Mouse (Mus musculus): ENCODE measurements around the gene Mtus2. TPM values are rescaled to one million over a fixed set of nuclear protein-coding genes. Genes with fewer than 3 reads are reported as not detected.

The Mtus2 gene
- polyA plus RNA-seq, 1 experiment = 0.80 TPM

DNA sequence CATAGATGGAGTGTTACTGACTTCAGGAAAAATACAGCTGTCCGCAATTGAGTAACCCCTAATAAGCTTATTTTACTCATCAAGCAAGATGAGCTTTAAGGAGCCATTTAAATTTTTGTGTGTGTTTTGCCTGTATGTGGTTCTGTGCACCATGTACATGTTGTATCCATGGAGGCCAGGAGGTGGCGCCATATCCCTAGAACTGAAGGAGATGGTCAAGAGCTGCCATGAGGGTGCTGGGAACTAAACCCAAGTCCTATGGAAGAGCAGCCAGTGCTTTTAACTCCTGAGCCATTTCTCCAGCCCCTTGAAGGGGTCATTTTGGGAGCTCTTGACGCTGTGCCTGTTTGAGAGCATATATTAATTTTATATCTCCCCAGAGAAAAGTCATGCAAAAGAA, 122.6 kb downstream of the Mtus2 start:
- no peak for DNase-seq
- no peaks in the 10 kb centered on the region for H3K36me3 ChIP-seq (ENCODE audit: control insufficient read depth, insufficient read depth, low read length)
- H3K27me3 ChIP-seq (replicated peaks; ENCODE audit: control insufficient read depth, insufficient read depth, low read length) = no peaks in the 10 kb centered on the region
- WGBS = 80% methylated on average over 3 of the region's 3 CpGs
- no peak overlapping the region for H3K27ac ChIP-seq (ENCODE audit: insufficient read depth, low read depth, low read length)
- no peaks in the 10 kb centered on the region for H3K4me1 ChIP-seq (ENCODE audit: control insufficient read depth, insufficient read depth, low read length)
- TF ChIP-seq POLR2A (IDR thresholded peaks at IDR 0.05; ENCODE audit: low read depth, low read length) (no peak), CTCF (conservative IDR thresholded peaks at IDR 0.05; ENCODE audit: insufficient read depth, insufficient read length, low read depth, low read length) (no peak)
- H3K4me3 ChIP-seq (ENCODE audit: insufficient read depth, low read depth, low read length) = no peak overlapping the region

DNA sequence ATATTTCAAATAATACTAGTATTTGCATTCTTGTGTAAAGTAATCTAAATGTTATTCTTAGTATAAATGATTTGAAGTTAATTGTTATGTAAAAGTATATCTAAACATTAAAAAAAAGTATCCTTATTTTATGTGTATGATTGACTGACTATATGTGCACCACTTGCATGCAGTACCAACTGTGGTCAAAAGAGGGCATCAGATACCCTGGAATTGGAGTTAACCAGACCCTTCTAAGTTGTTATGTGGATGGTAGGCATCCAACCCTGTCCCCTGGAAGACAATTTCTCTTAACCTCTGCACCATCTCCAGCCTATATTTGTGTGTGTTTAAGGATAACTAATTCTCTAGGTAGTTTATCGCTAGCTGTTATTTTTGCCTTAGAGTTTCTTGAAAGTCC, 126.4 kb downstream of the Mtus2 start:
- no peak overlapping the region for H3K27ac ChIP-seq (ENCODE audit: insufficient read depth, low read depth, low read length)
- no peaks in the 10 kb centered on the region for H3K27me3 ChIP-seq (replicated peaks; ENCODE audit: control insufficient read depth, insufficient read depth, low read length)
- no peak overlapping the region for H3K4me3 ChIP-seq (ENCODE audit: insufficient read depth, low read depth, low read length)
- no peak for DNase-seq
- H3K36me3 ChIP-seq (ENCODE audit: control insufficient read depth, insufficient read depth, low read length) = no peaks in the 10 kb centered on the region
- TF ChIP-seq POLR2A (IDR thresholded peaks at IDR 0.05; ENCODE audit: low read depth, low read length) (no peak), CTCF (conservative IDR thresholded peaks at IDR 0.05; ENCODE audit: insufficient read depth, insufficient read length, low read depth, low read length) (no peak)
- 100% methylated on average over 1 of the region's 1 CpGs for WGBS
- H3K4me1 ChIP-seq (ENCODE audit: control insufficient read depth, insufficient read depth, low read length) = no peaks in the 10 kb centered on the region

DNA sequence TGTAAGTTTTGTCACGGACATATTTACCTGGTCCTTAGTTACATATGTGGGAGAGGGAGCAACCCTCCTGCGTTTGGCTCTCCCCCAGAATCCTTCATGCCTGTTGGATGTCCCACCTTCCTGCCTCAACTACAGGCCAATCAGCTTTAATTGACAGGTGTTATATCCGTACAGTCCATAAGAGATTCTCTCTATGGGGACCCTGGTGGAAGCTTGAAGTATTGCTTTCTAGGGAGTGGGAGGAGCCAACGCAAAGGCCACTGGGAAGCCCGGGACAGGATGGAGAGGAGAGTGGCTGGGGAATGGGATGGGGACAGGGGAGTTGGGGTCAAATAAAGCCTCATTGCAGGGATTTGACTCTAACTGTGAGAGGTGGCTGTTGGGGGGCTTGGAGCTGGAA, 127.6 kb downstream of the Mtus2 start:
- no peak for TF ChIP-seq POLR2A (IDR thresholded peaks at IDR 0.05; ENCODE audit: low read depth, low read length)
- TF ChIP-seq CTCF (conservative IDR thresholded peaks at IDR 0.05; ENCODE audit: insufficient read depth, insufficient read length, low read depth, low read length) = no peak
- no peak for DNase-seq
- no peaks in the 10 kb centered on the region for H3K4me1 ChIP-seq (ENCODE audit: control insufficient read depth, insufficient read depth, low read length)
- WGBS = 85% methylated on average over 5 of the region's 5 CpGs
- no peak overlapping the region for H3K4me3 ChIP-seq (ENCODE audit: insufficient read depth, low read depth, low read length)
- H3K27ac ChIP-seq (ENCODE audit: insufficient read depth, low read depth, low read length) = no peak overlapping the region
- no peaks in the 10 kb centered on the region for H3K36me3 ChIP-seq (ENCODE audit: control insufficient read depth, insufficient read depth, low read length)
- H3K27me3 ChIP-seq (replicated peaks; ENCODE audit: control insufficient read depth, insufficient read depth, low read length) = no peaks in the 10 kb centered on the region

DNA sequence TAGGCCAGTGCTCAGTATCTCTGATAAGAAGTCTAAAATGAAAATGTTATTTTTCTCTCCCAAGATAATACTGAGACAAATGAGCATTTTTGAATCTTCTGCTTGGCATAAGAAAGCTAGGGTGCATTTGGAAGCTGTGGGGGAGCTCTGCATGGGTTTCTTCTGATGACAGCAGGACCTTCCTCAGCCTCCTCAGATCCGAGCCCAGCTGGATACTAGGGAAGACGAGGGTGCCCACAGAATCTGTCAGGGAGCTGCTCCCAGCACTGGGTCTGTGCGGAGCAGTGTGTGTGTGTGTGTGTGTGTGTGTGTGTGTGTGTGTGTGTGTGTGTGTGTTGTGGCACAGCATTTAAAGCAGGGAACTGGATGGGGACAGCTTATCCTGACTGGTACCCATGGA, 130.7 kb downstream of the Mtus2 start:
- no peaks in the 10 kb centered on the region for H3K27me3 ChIP-seq (replicated peaks; ENCODE audit: control insufficient read depth, insufficient read depth, low read length)
- DNase-seq = no peak
- 81% methylated on average over 3 of the region's 3 CpGs for WGBS
- TF ChIP-seq CTCF (conservative IDR thresholded peaks at IDR 0.05; ENCODE audit: insufficient read depth, insufficient read length, low read depth, low read length) (no peak), POLR2A (IDR thresholded peaks at IDR 0.05; ENCODE audit: low read depth, low read length) (no peak)
- H3K36me3 ChIP-seq (ENCODE audit: control insufficient read depth, insufficient read depth, low read length) = no peaks in the 10 kb centered on the region
- H3K4me1 ChIP-seq (ENCODE audit: control insufficient read depth, insufficient read depth, low read length) = no peaks in the 10 kb centered on the region
- no peak overlapping the region for H3K4me3 ChIP-seq (ENCODE audit: insufficient read depth, low read depth, low read length)
- H3K27ac ChIP-seq (ENCODE audit: insufficient read depth, low read depth, low read length) = no peak overlapping the region

GRCm38 (mm10) chr5:148090191-148090821, 133.2 kb downstream of the Mtus2 start:
- TF ChIP-seq CTCF (conservative IDR thresholded peaks at IDR 0.05; ENCODE audit: insufficient read depth, insufficient read length, low read depth, low read length) = no peak
- no peak for TF ChIP-seq POLR2A (IDR thresholded peaks at IDR 0.05; ENCODE audit: low read depth, low read length)
- Histone ChIP-seq H3K27ac (ENCODE audit: insufficient read depth, low read depth, low read length) (no peak overlapping the region), H3K4me3 (ENCODE audit: insufficient read depth, low read depth, low read length) (no peak overlapping the region), H3K4me1 (ENCODE audit: control insufficient read depth, insufficient read depth, low read length) (no peaks in the 10 kb centered on the region), H3K36me3 (ENCODE audit: control insufficient read depth, insufficient read depth, low read length) (no peaks in the 10 kb centered on the region), H3K27me3 (replicated peaks; ENCODE audit: control insufficient read depth, insufficient read depth, low read length) (no peaks in the 10 kb centered on the region)
- no peak for DNase-seq
- WGBS = 57% methylated on average over 11 of the region's 11 CpGs

- DNase-seq = no peak
- H3K27ac ChIP-seq (ENCODE audit: insufficient read depth, low read depth, low read length) = no peak overlapping the region
- no peaks in the 10 kb centered on the region for H3K36me3 ChIP-seq (ENCODE audit: control insufficient read depth, insufficient read depth, low read length)
- no peaks in the 10 kb centered on the region for H3K27me3 ChIP-seq (replicated peaks; ENCODE audit: control insufficient read depth, insufficient read depth, low read length)
- TF ChIP-seq CTCF (conservative IDR thresholded peaks at IDR 0.05; ENCODE audit: insufficient read depth, insufficient read length, low read depth, low read length) = no peak
- no peak for TF ChIP-seq POLR2A (IDR thresholded peaks at IDR 0.05; ENCODE audit: low read depth, low read length)
- no peaks in the 10 kb centered on the region for H3K4me1 ChIP-seq (ENCODE audit: control insufficient read depth, insufficient read depth, low read length)
- WGBS = 30% methylated on average over 10 of the region's 10 CpGs
- H3K4me3 ChIP-seq (ENCODE audit: insufficient read depth, low read depth, low read length) = no peak overlapping the region
Measured at GRCm38 (mm10) chr5:148094640-148095039, 137.5 kb downstream of the Mtus2 start.

DNA sequence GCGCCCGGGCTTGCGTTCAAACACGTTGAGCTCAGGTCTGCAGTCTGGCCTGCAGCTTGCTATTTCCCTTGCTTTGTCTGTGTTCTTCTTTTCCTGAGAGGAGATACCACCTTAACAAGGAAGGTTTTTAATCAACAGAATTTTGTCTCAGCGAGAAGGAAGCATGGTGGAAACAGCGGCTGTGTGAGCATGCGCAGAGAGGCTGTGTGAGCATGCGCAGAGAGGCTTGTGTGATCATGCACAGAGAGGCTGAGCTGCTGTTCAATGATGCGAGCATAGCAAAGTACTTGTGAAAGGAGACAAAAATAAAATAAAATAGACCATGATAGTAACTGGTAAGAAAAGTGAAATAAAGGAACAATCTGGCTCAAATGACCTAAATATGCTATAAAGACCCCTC, 142.2 kb downstream of the Mtus2 start:
- Histone ChIP-seq H3K4me3 (ENCODE audit: insufficient read depth, low read depth, low read length) (no peak overlapping the region), H3K27me3 (replicated peaks; ENCODE audit: control insufficient read depth, insufficient read depth, low read length) (no peaks in the 10 kb centered on the region), H3K4me1 (ENCODE audit: control insufficient read depth, insufficient read depth, low read length) (no peaks in the 10 kb centered on the region), H3K27ac (ENCODE audit: insufficient read depth, low read depth, low read length) (no peak overlapping the region), H3K36me3 (ENCODE audit: control insufficient read depth, insufficient read depth, low read length) (no peaks in the 10 kb centered on the region)
- 81% methylated on average over 9 of the region's 9 CpGs for WGBS
- TF ChIP-seq POLR2A (IDR thresholded peaks at IDR 0.05; ENCODE audit: low read depth, low read length) = no peak
- TF ChIP-seq CTCF (conservative IDR thresholded peaks at IDR 0.05; ENCODE audit: insufficient read depth, insufficient read length, low read depth, low read length) = no peak
- no peak for DNase-seq
